13 mouse cellular contexts compared by ENCODE assay signal in genomic region chr13:84061820-84062480, GRCm38 (mm10).
DNase-seq lines count a peak whose midpoint lies in the region; ATAC-seq lines count a peak whose summit lies in the region.
"Had no signal": no experiment of that assay in that cellular context is flagged by ENCODE, and none has a peak within 500 bp of the region (broad histone marks: within the 10 kb centered on the region; RNA-seq: fewer than 3 reads in every experiment).

No protein-coding gene starts in this region.

- H3K9ac ChIP-seq in forebrain, embryonic 11.5 days (ENCODE audit: low read length) = peak overlapping the region; percentile 27; the same call in 1 of the 2 replicates
- H3K9ac ChIP-seq in hindbrain, embryonic 15.5 days = peak overlapping the region; percentile 46
- H3K9ac ChIP-seq in neural tube, embryonic 14.5 days (replicated peaks; ENCODE audit: low read depth, low read length) = peak overlapping the region; percentile 82
- H3K9ac ChIP-seq: embryonic facial prominence, embryonic 12.5 days; limb, embryonic 15.5 days had no signal

- H3K9me3 ChIP-seq in forebrain, embryonic 11.5 days (ENCODE audit: control insufficient read depth, low read length) = no peaks in the 10 kb centered on the region
- no peaks in the 10 kb centered on the region for H3K9me3 ChIP-seq in hindbrain, embryonic 15.5 days
- no peaks in the 10 kb centered on the region for H3K9me3 ChIP-seq in neural tube, embryonic 14.5 days (ENCODE audit: control insufficient read depth, low read length)
- H3K9me3 ChIP-seq: embryonic facial prominence, embryonic 12.5 days; limb, embryonic 15.5 days had no signal

- peak; percentile 56 for DNase-seq in left cerebral cortex, postnatal 4 days
- no peak for DNase-seq in left cerebral cortex, adult 18-20 months (ENCODE audit: low spot score in 2 of 2)
- no peak for DNase-seq in forebrain, embryonic 11.5 days (ENCODE audit: low spot score)
- DNase-seq in thymus, adult 18-20 months = no peak
- DNase-seq in B cell, adult 2 months = no peak
- no peak for DNase-seq in heart, adult 8-10 months (ENCODE audit: low spot score)
- DNase-seq: kidney, postnatal 4 days; lung, postnatal 36 days had no signal

- H3K4me3 ChIP-seq in forebrain, embryonic 11.5 days (ENCODE audit: low read depth, low read length) = no peak overlapping the region
- H3K4me3 ChIP-seq in hindbrain, embryonic 15.5 days = peak overlapping the region; percentile 23
- H3K4me3 ChIP-seq in neural tube, embryonic 14.5 days (ENCODE audit: low read depth, low read length) = peak overlapping the region; percentile 31
- H3K4me3 ChIP-seq: embryonic facial prominence, embryonic 12.5 days; limb, embryonic 15.5 days had no signal

- intact Hi-C loops in left cerebral cortex, postnatal 4 days (cut with DNase I) = loop anchor here (2.0 to 5.0 kb wide), 2 partner anchors 283 to 505 kb away; no protein-coding TSS in a partner anchor

- no peaks in the 10 kb centered on the region for H3K36me3 ChIP-seq in forebrain, embryonic 11.5 days (ENCODE audit: control insufficient read depth, insufficient read depth, low read length)
- H3K36me3 ChIP-seq in hindbrain, embryonic 15.5 days = no peaks in the 10 kb centered on the region
- no peaks in the 10 kb centered on the region for H3K36me3 ChIP-seq in neural tube, embryonic 14.5 days (ENCODE audit: control insufficient read depth, insufficient read depth, low read length)
- H3K36me3 ChIP-seq: embryonic facial prominence, embryonic 12.5 days; limb, embryonic 15.5 days had no signal

- H3K4me1 ChIP-seq in forebrain, embryonic 11.5 days (replicated peaks; ENCODE audit: control insufficient read depth, insufficient read depth, low read length) = peaks cover 26% of the 10 kb centered on the region
- H3K4me1 ChIP-seq in hindbrain, embryonic 15.5 days (replicated peaks) = peaks cover 57% of the 10 kb centered on the region
- peaks cover 35% of the 10 kb centered on the region for H3K4me1 ChIP-seq in neural tube, embryonic 14.5 days (ENCODE audit: control insufficient read depth, insufficient read depth, low read length)
- H3K4me1 ChIP-seq: limb, embryonic 15.5 days had no signal

- H3K27me3 ChIP-seq in forebrain, embryonic 11.5 days (ENCODE audit: control insufficient read depth, insufficient read depth, low read length) = no peaks in the 10 kb centered on the region
- no peaks in the 10 kb centered on the region for H3K27me3 ChIP-seq in hindbrain, embryonic 15.5 days
- H3K27me3 ChIP-seq in neural tube, embryonic 14.5 days (ENCODE audit: control insufficient read depth, insufficient read depth, low read length) = no peaks in the 10 kb centered on the region
- H3K27me3 ChIP-seq: CH12.LX; embryonic facial prominence, embryonic 12.5 days; limb, embryonic 15.5 days had no signal

- ATAC-seq in forebrain, embryonic 11.5 days (replicated peaks; ENCODE audit: low FRiP score) = no peak
- no peak for ATAC-seq in hindbrain, embryonic 15.5 days (ENCODE audit: low FRiP score, low read depth)
- no peak for ATAC-seq in neural tube, embryonic 14.5 days (ENCODE audit: low read depth)

- H3K27ac ChIP-seq in forebrain, embryonic 11.5 days (ENCODE audit: low read depth, low read length) = peak overlapping the region; percentile 87
- peak overlapping the region; percentile 97 for H3K27ac ChIP-seq in hindbrain, embryonic 15.5 days (replicated peaks)
- H3K27ac ChIP-seq in neural tube, embryonic 14.5 days (ENCODE audit: low read depth, low read length) = peak overlapping the region; percentile 96
- H3K27ac ChIP-seq: embryonic facial prominence, embryonic 12.5 days; limb, embryonic 15.5 days had no signal

- H3K4me2 ChIP-seq in forebrain, embryonic 11.5 days (ENCODE audit: low read depth, low read length, severe bottlenecking) = peak overlapping the region; percentile 1; the same call in 1 of the 2 replicates
- H3K4me2 ChIP-seq in hindbrain, embryonic 15.5 days = peak overlapping the region; percentile 53
- H3K4me2 ChIP-seq in neural tube, embryonic 14.5 days (ENCODE audit: low read depth, low read length) = peak overlapping the region; percentile 57
- H3K4me2 ChIP-seq: embryonic facial prominence, embryonic 12.5 days; limb, embryonic 15.5 days had no signal

- WGBS in forebrain, embryonic 11.5 days = 28% methylated on average over 7 of the region's 7 CpGs
- 13% methylated on average over 7 of the region's 7 CpGs for WGBS in hindbrain, embryonic 15.5 days
- 15% methylated on average over 7 of the region's 7 CpGs for WGBS in neural tube, embryonic 14.5 days

Comparison
In these comparisons a context has a peak if more than half of its experiments do, and no peak if none do; other contexts are left out.
1. H3K4me2 ChIP-seq: peak in every context shown above with its lines; median percentile 57 in neural tube, embryonic 14.5 days; 53 in hindbrain, embryonic 15.5 days; 1 in forebrain, embryonic 11.5 days.
2. H3K9ac ChIP-seq: peak in every context shown above with its lines; median percentile 82 in neural tube, embryonic 14.5 days; 46 in hindbrain, embryonic 15.5 days; 27 in forebrain, embryonic 11.5 days.